Mouse (Mus musculus): Measurements from ENCODE around the gene Cyp4f18.

GRCm38 (mm10) chr8:71999434-71999833 is 10.0 kb downstream of the Cyp4f18 start:
- TF ChIP-seq POLR2A (IDR thresholded peaks at IDR 0.05; ENCODE audit: control insufficient read depth, low read depth, low read length), result no peak
- TF ChIP-seq CTCF (IDR thresholded peaks at IDR 0.05; ENCODE audit: control insufficient read depth, insufficient read depth, insufficient replicate concordance, low read depth, low read length), result no peak
